32 mouse cellular contexts compared by ENCODE assay signal in the genomic region with DNA sequence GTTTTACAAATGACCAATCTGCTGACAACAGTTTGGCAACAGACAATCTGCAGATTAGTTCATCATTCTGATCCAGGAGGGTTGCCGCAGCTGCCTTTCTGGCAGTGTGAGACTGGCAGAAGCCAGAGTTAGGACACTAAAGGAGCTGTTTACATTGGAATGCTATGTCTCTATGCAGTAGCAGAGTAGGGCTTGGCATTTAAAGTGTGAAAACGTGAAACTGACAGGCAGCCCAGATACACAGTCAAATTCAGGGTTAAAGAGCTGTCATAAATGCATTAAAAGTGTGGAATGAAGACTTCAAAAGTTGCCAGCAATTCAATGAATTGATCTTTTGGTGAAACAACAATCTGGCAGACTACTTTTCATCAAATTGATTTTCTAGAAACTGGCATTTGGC. TPM values are rescaled to one million over a fixed set of nuclear protein-coding genes. Genes with fewer than 3 reads are reported as not detected.
DNase-seq lines count a peak whose midpoint lies in the region; ATAC-seq and TF ChIP-seq lines count a peak whose summit lies in the region.
"Had no signal": no experiment of that assay in that cellular context is flagged by ENCODE, and none has a peak within 500 bp of the region (broad histone marks: within the 10 kb centered on the region; RNA-seq: fewer than 3 reads in every experiment).

No protein-coding gene starts in this region.

- H3K79me2 ChIP-seq in liver, adult 2 months (ENCODE audit: control insufficient read depth, insufficient read depth, low read length), result no peaks in the 10 kb centered on the region

- no peak overlapping the region for H3K27ac ChIP-seq in forebrain, embryonic 14.5 days (ENCODE audit: low read depth, low read length)
- no peak overlapping the region for H3K27ac ChIP-seq in forebrain, embryonic 12.5 days
- no peak overlapping the region for H3K27ac ChIP-seq in forebrain, postnatal 0 days (ENCODE audit: low read depth, low read length)
- H3K27ac ChIP-seq in forebrain, embryonic 10.5 days, result no peak overlapping the region
- no peak overlapping the region for H3K27ac ChIP-seq in liver, adult 2 months (replicated peaks; ENCODE audit: insufficient read depth, low read depth, low read length)
- no peak overlapping the region for H3K27ac ChIP-seq in liver, embryonic 11.5 days (ENCODE audit: low read depth, low read length)
- H3K27ac ChIP-seq: embryonic facial prominence, embryonic 10.5 days; embryonic facial prominence, embryonic 13.5 days; gastrocnemius, adult 2 months; heart, embryonic 15.5 days; hindbrain, embryonic 10.5 days; hindbrain, embryonic 13.5 days; intestine, embryonic 15.5 days had no signal

- no peaks in the 10 kb centered on the region for H3K27me3 ChIP-seq in forebrain, embryonic 14.5 days (replicated peaks; ENCODE audit: control insufficient read depth, insufficient read depth, low read length)
- H3K27me3 ChIP-seq in forebrain, embryonic 12.5 days, result no peaks in the 10 kb centered on the region
- no peaks in the 10 kb centered on the region for H3K27me3 ChIP-seq in forebrain, postnatal 0 days (ENCODE audit: insufficient read depth, low read length)
- no peaks in the 10 kb centered on the region for H3K27me3 ChIP-seq in forebrain, embryonic 10.5 days (ENCODE audit: poor library complexity, severe bottlenecking)
- H3K27me3 ChIP-seq in liver, adult 2 months (ENCODE audit: control insufficient read depth, insufficient read depth, low read length), result no peaks in the 10 kb centered on the region
- no peaks in the 10 kb centered on the region for H3K27me3 ChIP-seq in liver, embryonic 11.5 days (replicated peaks; ENCODE audit: control insufficient read depth, insufficient read depth, low read length)
- H3K27me3 ChIP-seq: CH12.LX; embryonic facial prominence, embryonic 13.5 days; heart, embryonic 12.5 days; heart, embryonic 15.5 days; hindbrain, embryonic 13.5 days; intestine, embryonic 15.5 days had no signal

- no peak for TF ChIP-seq POLR2A in liver, adult 2 months (IDR thresholded peaks at IDR 0.05; ENCODE audit: extremely low read depth, insufficient read depth, low read length)
- no peak for TF ChIP-seq POLR2A in brain, embryonic 14.5 days (IDR thresholded peaks at IDR 0.05; ENCODE audit: borderline replicate concordance, extremely low read depth, insufficient read depth, insufficient read length, poor library complexity, severe bottlenecking)

- H3K9me3 ChIP-seq in forebrain, embryonic 14.5 days (replicated peaks; ENCODE audit: control insufficient read depth, low read length), result no peaks in the 10 kb centered on the region
- H3K9me3 ChIP-seq in forebrain, embryonic 12.5 days, result peaks cover 13% of the 10 kb centered on the region
- 0 out of 2 replicates have a peak, but pooled peaks cover 8% of the 10 kb centered on the region for H3K9me3 ChIP-seq in forebrain, postnatal 0 days (ENCODE audit: low read length)
- peaks cover 23% of the 10 kb centered on the region for H3K9me3 ChIP-seq in forebrain, embryonic 10.5 days
- H3K9me3 ChIP-seq in liver, embryonic 11.5 days (ENCODE audit: control insufficient read depth, low read length), result peaks cover 10% of the 10 kb centered on the region; the same call in 1 of the 2 replicates
- H3K9me3 ChIP-seq: heart, embryonic 15.5 days; intestine, embryonic 15.5 days had no signal

- DNase-seq in forebrain, embryonic 14.5 days (ENCODE audit: low spot score), result peak; percentile 62
- peak; percentile 56 for DNase-seq in forebrain, postnatal 0 days
- DNase-seq in forebrain, embryonic 10.5 days (ENCODE audit: extremely low spot score, low spot score), result no peak
- peak; percentile 65 for DNase-seq in liver, adult 2 months (ENCODE audit: extremely low read depth, low read depth, low spot score)
- DNase-seq in liver, embryonic 11.5 days (ENCODE audit: low spot score), result no peak
- DNase-seq in brain, embryonic 14.5 days (ENCODE audit: low read depth), result peak; percentile 65
- DNase-seq in right cerebral cortex, postnatal 4 days, result no peak
- DNase-seq: adrenal gland, adult 2 months; adrenal gland, postnatal 14 days; B cell, adult 2 months; cerebellum, adult 18-20 months; cerebellum, adult 9-11 months; cerebellum, postnatal 36 days; embryo, embryonic 11 days; gastrocnemius, adult 2 months; gastrocnemius, postnatal 14 days; heart, adult 11 months; heart, postnatal 10 days; heart, postnatal 36 days; kidney, adult 11 months had no signal

- H3K9ac ChIP-seq in forebrain, embryonic 14.5 days (ENCODE audit: low read length), result no peak overlapping the region
- H3K9ac ChIP-seq in forebrain, embryonic 12.5 days, result no peak overlapping the region
- H3K9ac ChIP-seq in forebrain, postnatal 0 days, result no peak overlapping the region
- no peak overlapping the region for H3K9ac ChIP-seq in liver, adult 2 months (ENCODE audit: low read depth, low read length)
- no peak overlapping the region for H3K9ac ChIP-seq in liver, embryonic 11.5 days (ENCODE audit: low read depth, low read length)
- H3K9ac ChIP-seq: embryonic facial prominence, embryonic 13.5 days; heart, embryonic 12.5 days; heart, embryonic 15.5 days; hindbrain, embryonic 13.5 days; intestine, embryonic 15.5 days had no signal

- no peaks in the 10 kb centered on the region for H3K4me1 ChIP-seq in forebrain, embryonic 14.5 days (ENCODE audit: control insufficient read depth, insufficient read depth, low read length)
- no peaks in the 10 kb centered on the region for H3K4me1 ChIP-seq in forebrain, embryonic 12.5 days
- no peaks in the 10 kb centered on the region for H3K4me1 ChIP-seq in forebrain, postnatal 0 days (ENCODE audit: insufficient read depth)
- no peaks in the 10 kb centered on the region for H3K4me1 ChIP-seq in forebrain, embryonic 10.5 days
- peaks cover 2% of the 10 kb centered on the region; the same call in 1 of the 2 replicates for H3K4me1 ChIP-seq in liver, adult 2 months (ENCODE audit: control insufficient read depth, insufficient read depth, low read length)
- no peaks in the 10 kb centered on the region for H3K4me1 ChIP-seq in liver, embryonic 11.5 days (replicated peaks; ENCODE audit: control insufficient read depth, insufficient read depth, low read length)
- H3K4me1 ChIP-seq: embryonic facial prominence, embryonic 10.5 days; embryonic facial prominence, embryonic 13.5 days; heart, embryonic 12.5 days; heart, embryonic 15.5 days; hindbrain, embryonic 10.5 days; hindbrain, embryonic 13.5 days; intestine, embryonic 15.5 days had no signal

- 50% methylated on average over 2 of the region's 2 CpGs for WGBS in forebrain, embryonic 14.5 days
- 55% methylated on average over 2 of the region's 2 CpGs for WGBS in forebrain, embryonic 12.5 days
- WGBS in forebrain, postnatal 0 days, result 37% methylated on average over 2 of the region's 2 CpGs
- WGBS in forebrain, embryonic 10.5 days, result 63% methylated on average over 2 of the region's 2 CpGs
- 6% methylated on average over 2 of the region's 2 CpGs for WGBS in liver, adult 2 months
- WGBS in liver, embryonic 11.5 days, result 44% methylated on average over 2 of the region's 2 CpGs

- H3K4me3 ChIP-seq in forebrain, embryonic 14.5 days (ENCODE audit: low read depth, low read length), result no peak overlapping the region
- H3K4me3 ChIP-seq in forebrain, embryonic 12.5 days (replicated peaks), result no peak overlapping the region
- H3K4me3 ChIP-seq in forebrain, postnatal 0 days (ENCODE audit: low read depth, low read length), result no peak overlapping the region
- H3K4me3 ChIP-seq in forebrain, embryonic 10.5 days, result no peak overlapping the region
- H3K4me3 ChIP-seq in liver, adult 2 months (ENCODE audit: insufficient read depth, low read depth, low read length), result no peak overlapping the region
- no peak overlapping the region for H3K4me3 ChIP-seq in liver, embryonic 11.5 days (ENCODE audit: low read depth, low read length)
- H3K4me3 ChIP-seq: embryonic facial prominence, embryonic 10.5 days; embryonic facial prominence, embryonic 13.5 days; erythroblast, embryonic 14.5 days; gastrocnemius, adult 2 months; heart, embryonic 12.5 days; heart, embryonic 15.5 days; hindbrain, embryonic 10.5 days; hindbrain, embryonic 13.5 days; intestine, embryonic 15.5 days had no signal

- no peaks in the 10 kb centered on the region for H3K36me3 ChIP-seq in forebrain, embryonic 14.5 days (ENCODE audit: control insufficient read depth, insufficient read depth, low read length)
- H3K36me3 ChIP-seq in forebrain, embryonic 12.5 days (replicated peaks), result no peaks in the 10 kb centered on the region
- H3K36me3 ChIP-seq in forebrain, postnatal 0 days (ENCODE audit: insufficient read depth), result no peaks in the 10 kb centered on the region
- H3K36me3 ChIP-seq in forebrain, embryonic 10.5 days (replicated peaks), result no peaks in the 10 kb centered on the region
- no peaks in the 10 kb centered on the region for H3K36me3 ChIP-seq in liver, adult 2 months (ENCODE audit: control insufficient read depth, insufficient read depth, low read length)
- no peaks in the 10 kb centered on the region; the same call in 1 of the 2 replicates for H3K36me3 ChIP-seq in liver, embryonic 11.5 days (ENCODE audit: control insufficient read depth, insufficient read depth, low read length)
- H3K36me3 ChIP-seq: embryonic facial prominence, embryonic 10.5 days; embryonic facial prominence, embryonic 13.5 days; G1E; heart, embryonic 15.5 days; hindbrain, embryonic 10.5 days; hindbrain, embryonic 13.5 days; intestine, embryonic 15.5 days had no signal

- H3K4me2 ChIP-seq in forebrain, embryonic 14.5 days (ENCODE audit: low read length), result no peak overlapping the region
- H3K4me2 ChIP-seq in forebrain, embryonic 12.5 days, result no peak overlapping the region
- H3K4me2 ChIP-seq in forebrain, postnatal 0 days (ENCODE audit: low read depth), result no peak overlapping the region
- no peak overlapping the region for H3K4me2 ChIP-seq in liver, embryonic 11.5 days
- H3K4me2 ChIP-seq: embryonic facial prominence, embryonic 13.5 days; heart, embryonic 12.5 days; heart, embryonic 15.5 days; hindbrain, embryonic 13.5 days; intestine, embryonic 15.5 days had no signal

- peak; percentile 73; the same call in 1 of the 2 replicates for ATAC-seq in forebrain, embryonic 14.5 days
- no peak for ATAC-seq in forebrain, embryonic 12.5 days (ENCODE audit: low FRiP score)
- ATAC-seq in forebrain, postnatal 0 days, result peak; percentile 90
- ATAC-seq in liver, embryonic 11.5 days (replicated peaks; ENCODE audit: low FRiP score), result no peak
- ATAC-seq: hindbrain, embryonic 16.5 days; intestine, embryonic 15.5 days had no signal

- TF ChIP-seq CTCF in forebrain, postnatal 0 days (IDR thresholded peaks at IDR 0.05; ENCODE audit: low read depth), result no peak
- TF ChIP-seq CTCF in liver, adult 2 months (IDR thresholded peaks at IDR 0.05; ENCODE audit: low read depth, low read length), result no peak
- TF ChIP-seq CTCF in brain, embryonic 14.5 days (IDR thresholded peaks at IDR 0.05; ENCODE audit: borderline replicate concordance, extremely low read depth, insufficient read depth, insufficient read length), result no peak

RNA-seq across cellular contexts. Expression of a gene that starts 13.3 kb away (rescaled TPM):
- polyA plus RNA-seq in forebrain, embryonic 14.5 days (2014; fragmentation: Nextera tagmentation; extraction: Ambion mirVana), result 25.9 and 27.5 TPM in 2 replicates
- polyA plus RNA-seq in forebrain, embryonic 12.5 days (2016; fragmentation: Nextera tagmentation; extraction: Ambion mirVana), result 30.3 and 32.8 TPM in 2 replicates
- total RNA-seq in forebrain, postnatal 0 days (2014; rRNA removed), result 36.6 and 40.3 TPM in 2 replicates
- polyA plus RNA-seq in forebrain, postnatal 0 days (2015; fragmentation: Nextera tagmentation; extraction: Ambion mirVana), result 16.4 and 18.4 TPM in 2 replicates
- polyA plus RNA-seq in forebrain, embryonic 10.5 days (2016; fragmentation: Nextera tagmentation; extraction: Ambion mirVana), result 23.8 and 24.0 TPM in 2 replicates
- 14.0 and 15.7 TPM in 2 replicates for total RNA-seq in liver, adult 2 months (2014; rRNA removed)
- 5.2 and 6.8 TPM in 2 replicates for polyA plus RNA-seq in liver, adult 2 months (2012; rRNA removed)
- 22.3 and 28.1 TPM in 2 replicates for polyA plus RNA-seq in liver, embryonic 11.5 days (2014; fragmentation: Nextera tagmentation; extraction: Ambion mirVana)
- polyA plus RNA-seq in brain, embryonic 14.5 days (2012; rRNA removed), result 12.0 and 15.2 TPM in 2 replicates

Comparison
In these comparisons a context has a peak if more than half of its experiments do, and no peak if none do; other contexts are left out.
1. ATAC-seq: peak in forebrain, embryonic 14.5 days (single experiment) and forebrain, postnatal 0 days (single experiment); none in forebrain, embryonic 12.5 days (single experiment) and liver, embryonic 11.5 days (single experiment).
2. DNase-seq: peak in forebrain, embryonic 14.5 days (single experiment), forebrain, postnatal 0 days (single experiment), liver, adult 2 months (single experiment) and brain, embryonic 14.5 days (single experiment); none in forebrain, embryonic 10.5 days (single experiment), liver, embryonic 11.5 days (single experiment) and right cerebral cortex, postnatal 4 days (single experiment).